Mouse (Mus musculus) heart, embryonic 10.5 days (tissue): Measurements from ENCODE around the gene Slc13a3. TPM values are rescaled to one million over a fixed set of nuclear protein-coding genes. Genes with fewer than 3 reads are reported as not detected.

Experiments
- DNase-seq: peaks from one replicate; pipeline ENCODE4 v3.0.0-alpha.2; 2017; ENCODE audit warnings: low spot score
- H3K27ac ChIP-seq: fragments of 300-500 bp; sonication (generic); 2 replicates; pipeline ENCODE4 v1.5.1; 2016; ENCODE audit warnings: mild to moderate bottlenecking
- H3K27me3 ChIP-seq: fragments of 300-500 bp; sonication (generic); 2 replicates; pipeline ENCODE4 v1.6.1; 2016; ENCODE audit warnings: mild to moderate bottlenecking; ENCODE audit not compliant: poor library complexity, insufficient read depth, severe bottlenecking
- H3K36me3 ChIP-seq: fragments of 300-500 bp; sonication (generic); 2 replicates; pipeline ENCODE4 v1.6.1; 2016; ENCODE audit warnings: mild to moderate bottlenecking, moderate library complexity
- H3K4me1 ChIP-seq: fragments of 300-500 bp; sonication (generic); 2 replicates; pipeline ENCODE4 v1.6.1; 2016; ENCODE audit warnings: mild to moderate bottlenecking
- H3K4me3 ChIP-seq: fragments of 300-500 bp; sonication (generic); 2 replicates; pipeline ENCODE4 v1.5.1; 2016; ENCODE audit warnings: mild to moderate bottlenecking, moderate library complexity
- H3K9me3 ChIP-seq: fragments of 300-500 bp; sonication (generic); 2 replicates; pipeline ENCODE4 v1.6.1; 2016; ENCODE audit warnings: mild to moderate bottlenecking, moderate library complexity
- WGBS: fragments of 180-500 bp; shearing (Covaris S2); methylation state at CpG from one replicate; pipeline ENCODE4 v1.1.7; 2016; 5-methylcytosine and 5-hydroxymethylcytosine counted together
- polyA plus RNA-seq: library from polyadenylated mRNA; unstranded; fragments of >200 nt; fragmentation: Nextera tagmentation; extraction: Ambion mirVana; gene quantifications from 2 replicates; pipeline ENCODE4 v1.2.1, GENCODE M21; 2016

Slc13a3 gene
- polyA plus RNA-seq, 1 experiment from 2014 or later: 0.53 TPM

GRCm38 (mm10) chr2:165396831-165397501, 76.1 kb downstream of the Slc13a3 start:
- Histone ChIP-seq H3K27ac (peak overlapping the region; percentile 42), H3K9me3 (no peaks in the 10 kb centered on the region), H3K36me3 (no peaks in the 10 kb centered on the region), H3K4me3 (no peak overlapping the region), H3K27me3 (no peaks in the 10 kb centered on the region), H3K4me1 (peaks cover 38% of the 10 kb centered on the region)
- no peak for DNase-seq
- 50% methylated on average over 20 of the region's 20 CpGs for WGBS

- no peak for DNase-seq
- no peak overlapping the region for H3K27ac ChIP-seq
- no peaks in the 10 kb centered on the region for H3K36me3 ChIP-seq
- no peaks in the 10 kb centered on the region for H3K27me3 ChIP-seq
- H3K4me3 ChIP-seq: no peak overlapping the region
- H3K4me1 ChIP-seq: peaks cover 14% of the 10 kb centered on the region; the same call in 1 of the 2 replicates
- H3K9me3 ChIP-seq: no peaks in the 10 kb centered on the region
- 82% methylated on average over 4 of the region's 4 CpGs for WGBS
Measured at GRCm38 (mm10) chr2:165392156-165392555, 80.9 kb downstream of the Slc13a3 start.

- H3K4me3 ChIP-seq: no peak overlapping the region
- no peaks in the 10 kb centered on the region for H3K27me3 ChIP-seq
- no peak overlapping the region for H3K27ac ChIP-seq
- H3K9me3 ChIP-seq: no peaks in the 10 kb centered on the region
- H3K36me3 ChIP-seq: peaks cover 4% of the 10 kb centered on the region
- WGBS: 19% methylated on average over 8 of the region's 8 CpGs
- H3K4me1 ChIP-seq: peaks cover 14% of the 10 kb centered on the region
- DNase-seq: no peak
Measured at GRCm38 (mm10) chr2:165391561-165391960, 81.5 kb downstream of the Slc13a3 start.

GRCm38 (mm10) chr2:165389299-165389952, 83.6 kb downstream of the Slc13a3 start:
- no peak for DNase-seq
- 80% methylated on average over 6 of the region's 6 CpGs for WGBS
- peaks cover 21% of the 10 kb centered on the region for H3K4me1 ChIP-seq

GRCm38 (mm10) chr2:165387844-165388495, 85.1 kb downstream of the Slc13a3 start, which contains the start of gene Zfp334:
TSS of gene Zfp334 (minus strand) at chr2:165388259.
- DNase-seq: peak; percentile 97
- under 1% methylated on average over 40 of the region's 40 CpGs for WGBS
- no peaks in the 10 kb centered on the region for H3K9me3 ChIP-seq
- peaks cover 40% of the 10 kb centered on the region for H3K36me3 ChIP-seq
- H3K4me1 ChIP-seq: peaks cover 21% of the 10 kb centered on the region
- H3K27ac ChIP-seq: peak within 1 kb of the TSS; percentile 98
- peak within 1 kb of the TSS; percentile 90 for H3K4me3 ChIP-seq
- no peaks in the 10 kb centered on the region for H3K27me3 ChIP-seq

More at GRCm38 (mm10) chr2:165389299-165389952, 83.6 kb downstream of the Slc13a3 start:
- Histone ChIP-seq H3K4me3 (no peak overlapping the region), H3K27ac (no peak overlapping the region), H3K36me3 (peaks cover 25% of the 10 kb centered on the region), H3K9me3 (no peaks in the 10 kb centered on the region), H3K27me3 (no peaks in the 10 kb centered on the region)

GRCm38 (mm10) chr2:165387370-165387769, 85.7 kb downstream of the Slc13a3 start:
- peaks cover 46% of the 10 kb centered on the region for H3K36me3 ChIP-seq
- DNase-seq: no peak
- H3K9me3 ChIP-seq: no peaks in the 10 kb centered on the region
- H3K4me1 ChIP-seq: peaks cover 21% of the 10 kb centered on the region
- WGBS: 13% methylated on average over 4 of the region's 4 CpGs
- no peaks in the 10 kb centered on the region for H3K27me3 ChIP-seq
- H3K4me3 ChIP-seq: peak overlapping the region; percentile 90
- H3K27ac ChIP-seq: peak overlapping the region; percentile 98

- no peak overlapping the region for H3K4me3 ChIP-seq
- peaks cover 13% of the 10 kb centered on the region; the same call in 1 of the 2 replicates for H3K4me1 ChIP-seq
- no peaks in the 10 kb centered on the region for H3K27me3 ChIP-seq
- WGBS: 94% methylated on average over 25 of the region's 25 CpGs
- H3K27ac ChIP-seq: no peak overlapping the region
- H3K9me3 ChIP-seq: peaks cover 14% of the 10 kb centered on the region
- DNase-seq: no peak
- peaks cover 93% of the 10 kb centered on the region for H3K36me3 ChIP-seq
Measured at GRCm38 (mm10) chr2:165380050-165380449, 93.0 kb downstream of the Slc13a3 start.

GRCm38 (mm10) chr2:165376001-165376400, 97.0 kb downstream of the Slc13a3 start:
- H3K4me1 ChIP-seq: peaks cover 15% of the 10 kb centered on the region; the same call in 1 of the 2 replicates
- no peak overlapping the region for H3K27ac ChIP-seq
- H3K27me3 ChIP-seq: no peaks in the 10 kb centered on the region
- WGBS: 39% methylated on average over 4 of the region's 4 CpGs
- peaks cover 10% of the 10 kb centered on the region for H3K9me3 ChIP-seq
- no peak for DNase-seq
- peaks cover 59% of the 10 kb centered on the region for H3K36me3 ChIP-seq
- no peak overlapping the region for H3K4me3 ChIP-seq

GRCm38 (mm10) chr2:165375478-165375877, 97.6 kb downstream of the Slc13a3 start:
- Histone ChIP-seq H3K36me3 (peaks cover 54% of the 10 kb centered on the region), H3K4me1 (peaks cover 15% of the 10 kb centered on the region; the same call in 1 of the 2 replicates)

GRCm38 (mm10) chr2:165371066-165371465, 102.0 kb downstream of the Slc13a3 start:
- Histone ChIP-seq H3K27ac (no peak overlapping the region), H3K4me3 (0 out of 2 replicates have a peak overlapping the region, but pooled peaks have one; percentile 12), H3K9me3 (no peaks in the 10 kb centered on the region), H3K27me3 (peaks cover 35% of the 10 kb centered on the region), H3K4me1 (peaks cover 31% of the 10 kb centered on the region), H3K36me3 (peaks cover 12% of the 10 kb centered on the region)
- no peak for DNase-seq
- 26% methylated on average over 3 of the region's 3 CpGs for WGBS

More at GRCm38 (mm10) chr2:165375478-165375877, 97.6 kb downstream of the Slc13a3 start:
- no peak for DNase-seq
- H3K4me3 ChIP-seq: no peak overlapping the region
- 72% methylated on average over 5 of the region's 5 CpGs for WGBS
- no peaks in the 10 kb centered on the region for H3K27me3 ChIP-seq
- peaks cover 4% of the 10 kb centered on the region for H3K9me3 ChIP-seq
- no peak overlapping the region; the same call in 1 of the 2 replicates for H3K27ac ChIP-seq

- no peak for DNase-seq
- H3K9me3 ChIP-seq: no peaks in the 10 kb centered on the region
- no peak overlapping the region for H3K4me3 ChIP-seq
- peaks cover 25% of the 10 kb centered on the region for H3K4me1 ChIP-seq
- no peak overlapping the region for H3K27ac ChIP-seq
- WGBS: 72% methylated on average over 3 of the region's 3 CpGs
- H3K36me3 ChIP-seq: peaks cover 10% of the 10 kb centered on the region
- H3K27me3 ChIP-seq: peaks cover 42% of the 10 kb centered on the region
Measured at GRCm38 (mm10) chr2:165370348-165370747, 102.7 kb downstream of the Slc13a3 start.

GRCm38 (mm10) chr2:165368496-165368895, 104.5 kb downstream of the Slc13a3 start, which contains the start of gene Zfp663:
TSS of gene Zfp663 (minus strand) at chr2:165368729.
- H3K36me3 ChIP-seq: no peaks in the 10 kb centered on the region
- peaks cover 48% of the 10 kb centered on the region for H3K27me3 ChIP-seq
- 2% methylated on average over 27 of the region's 27 CpGs for WGBS
- DNase-seq: no peak
- H3K27ac ChIP-seq: 0 out of 2 replicates have a peak within 1 kb of the TSS, but pooled peaks have one; percentile 44
- H3K4me3 ChIP-seq: peak within 1 kb of the TSS; percentile 46
- H3K4me1 ChIP-seq: peaks cover 28% of the 10 kb centered on the region
- no peaks in the 10 kb centered on the region for H3K9me3 ChIP-seq
